Mouse (Mus musculus) CH12.LX (cell line): ENCODE data around the gene Snx9. TPM values are rescaled to one million over a fixed set of nuclear protein-coding genes. Genes with fewer than 3 reads are reported as not detected.

Experiments
- DNase-seq: peaks from one replicate; pipeline ENCODE4 v3.0.0-alpha.2; 2013; ENCODE audit errors: extremely low read depth
- H3K27ac ChIP-seq: 2 replicates; pipeline ENCODE4 v1.5.1; 2012; ENCODE audit warnings: low read depth, mild to moderate bottlenecking, control low read depth, moderate library complexity; ENCODE audit not compliant: insufficient read depth
- H3K27me3 ChIP-seq: replicated peaks from 2 replicates; pipeline ENCODE3; 2012; ENCODE audit warnings: inconsistent platforms
- H3K36me3 ChIP-seq, 2 experiments: replicated peaks in 1 of 2; 2 replicates each; pipeline versions ENCODE3 to v1.6.1; 2012; ENCODE audit warnings: inconsistent platforms in 1 of 2, low read length in 1 of 2, mild to moderate bottlenecking in 1 of 2, mixed read lengths in 1 of 2, moderate library complexity in 1 of 2; ENCODE audit not compliant: control insufficient read depth in 1 of 2, insufficient read depth in 1 of 2
- H3K4me1 ChIP-seq, 2 experiments: 2 replicates each; pipeline ENCODE4 v1.6.1; 2012; ENCODE audit warnings: inconsistent platforms in 1 of 2, moderate library complexity in 1 of 2; ENCODE audit not compliant: insufficient read depth in 2 of 2, control insufficient read depth in 1 of 2
- H3K4me2 ChIP-seq: 2 replicates; pipeline ENCODE4 v1.6.1; 2012; ENCODE audit warnings: low read depth, mild to moderate bottlenecking, control low read depth; ENCODE audit not compliant: poor library complexity, insufficient read depth, severe bottlenecking
- H3K4me3 ChIP-seq, 3 experiments: fragments of 150-350 bp in 1 of 3; sonication (generic) in 1 of 3; replicated peaks in 1 of 3; 2 replicates each; pipeline versions ENCODE3 to v1.5.1; 2011 to 2012; ENCODE audit warnings: low read depth in 2 of 3, low read length in 2 of 3, mild to moderate bottlenecking in 2 of 3, moderate library complexity in 2 of 3, control low read depth in 1 of 3, improper control_type of control experiment in 1 of 3, inconsistent platforms in 1 of 3, mixed read lengths in 1 of 3; ENCODE audit not compliant: poor library complexity in 1 of 3
- H3K79me2 ChIP-seq: replicated peaks from 2 replicates; pipeline ENCODE4 v1.6.1; 2012; ENCODE audit warnings: mild to moderate bottlenecking, moderate library complexity; ENCODE audit not compliant: control insufficient read depth, poor library complexity, insufficient read depth, severe bottlenecking; ENCODE audit errors: extremely low read depth
- H3K9ac ChIP-seq: 2 replicates; pipeline ENCODE4 v1.6.1; 2012; ENCODE audit warnings: low read depth, mild to moderate bottlenecking, control low read depth, moderate library complexity; ENCODE audit not compliant: insufficient read depth
- H3K9me3 ChIP-seq: replicated peaks from 2 replicates; pipeline ENCODE3; 2012; ENCODE audit warnings: low read length, inconsistent platforms, mixed read lengths
- BHLHE40 ChIP-seq: IDR thresholded peaks from 2 replicates; pipeline ENCODE4 v1.6.1; 2011; ENCODE audit warnings: mild to moderate bottlenecking, low read depth, low read length, improper control_type of control experiment
- CHD1 ChIP-seq: IDR thresholded peaks from 2 replicates; pipeline ENCODE4 v1.6.1; 2012; ENCODE audit warnings: low read depth, low read length, improper control_type of control experiment, inconsistent platforms
- CHD2 ChIP-seq: IDR thresholded peaks from 2 replicates; pipeline ENCODE4 v1.6.1; 2011; ENCODE audit warnings: low read length, improper control_type of control experiment
- CTCF ChIP-seq, 2 experiments: IDR thresholded peaks in 1 of 2; conservative IDR thresholded peaks in 1 of 2; 2 replicates each; pipeline ENCODE4 v1.5.1; 2011 to 2012; ENCODE audit warnings: low read depth in 2 of 2, low read length in 2 of 2, improper control_type of control experiment in 1 of 2, inconsistent platforms in 1 of 2, mild to moderate bottlenecking in 1 of 2, moderate library complexity in 1 of 2
- EP300 ChIP-seq: IDR thresholded peaks from 2 replicates; pipeline ENCODE4 v1.6.1; 2011; ENCODE audit warnings: low read length, improper control_type of control experiment
- ETS1 ChIP-seq: conservative IDR thresholded peaks from 2 replicates; pipeline ENCODE4 v1.6.1; 2012; ENCODE audit warnings: low read depth, mild to moderate bottlenecking, inconsistent platforms, low read length, improper control_type of control experiment, moderate library complexity
- GABPA ChIP-seq: IDR thresholded peaks from 2 replicates; pipeline ENCODE4 v1.6.1; 2012; ENCODE audit warnings: low read depth, low read length, improper control_type of control experiment, inconsistent platforms; ENCODE audit not compliant: insufficient replicate concordance
- IRF4 ChIP-seq: IDR thresholded peaks from 2 replicates; pipeline ENCODE4 v1.6.1; 2014; ENCODE audit warnings: low read depth, mild to moderate bottlenecking, inconsistent platforms, low read length, improper control_type of control experiment
- JUND ChIP-seq: conservative IDR thresholded peaks from 2 replicates; pipeline ENCODE4 v1.6.1; 2011; ENCODE audit warnings: low read depth, low read length, improper control_type of control experiment
- MAFK ChIP-seq: IDR thresholded peaks from 2 replicates; pipeline ENCODE4 v1.6.1; 2011; ENCODE audit warnings: low read length, improper control_type of control experiment; ENCODE audit not compliant: insufficient replicate concordance
- MAX ChIP-seq: IDR thresholded peaks from 2 replicates; pipeline ENCODE4 v1.6.1; 2011; ENCODE audit warnings: low read length, improper control_type of control experiment
- MAZ ChIP-seq: IDR thresholded peaks from 2 replicates; pipeline ENCODE4 v1.6.1; 2012; ENCODE audit warnings: low read depth, mild to moderate bottlenecking, inconsistent platforms, low read length, improper control_type of control experiment, moderate library complexity
- MEF2A ChIP-seq: IDR thresholded peaks from 2 replicates; pipeline ENCODE4 v1.6.1; 2014; ENCODE audit warnings: low read depth, mild to moderate bottlenecking, inconsistent platforms, low read length, improper control_type of control experiment, borderline replicate concordance
- MXI1 ChIP-seq: IDR thresholded peaks from 2 replicates; pipeline ENCODE4 v1.6.1; 2011; ENCODE audit warnings: mild to moderate bottlenecking, low read depth, low read length, improper control_type of control experiment
- MYC ChIP-seq: IDR thresholded peaks from 2 replicates; pipeline ENCODE4 v1.6.1; 2011; ENCODE audit warnings: low read depth, mild to moderate bottlenecking, improper control_type of control experiment, low read length
- NELFE ChIP-seq: IDR thresholded peaks from 2 replicates; pipeline ENCODE4 v1.6.1; 2011; ENCODE audit warnings: low read depth, low read length, improper control_type of control experiment
- NRF1 ChIP-seq: IDR thresholded peaks from 2 replicates; pipeline ENCODE4 v1.6.1; 2014; ENCODE audit warnings: low read depth, mild to moderate bottlenecking, inconsistent platforms, low read length, improper control_type of control experiment, moderate library complexity
- PAX5 ChIP-seq: IDR thresholded peaks from 2 replicates; pipeline ENCODE4 v1.6.1; 2012; ENCODE audit warnings: low read length, inconsistent platforms, mixed read lengths
- POLR2A ChIP-seq: IDR thresholded peaks from 2 replicates; pipeline ENCODE4 v1.6.1; 2011; ENCODE audit warnings: low read depth, mild to moderate bottlenecking, improper control_type of control experiment, low read length
- POLR2AphosphoS2 ChIP-seq: IDR thresholded peaks from 2 replicates; pipeline ENCODE4 v1.6.1; 2011; ENCODE audit warnings: low read depth, low read length, improper control_type of control experiment
- RAD21 ChIP-seq: IDR thresholded peaks from 2 replicates; pipeline ENCODE4 v1.6.1; 2011; ENCODE audit warnings: low read depth, mild to moderate bottlenecking, low read length, improper control_type of control experiment, moderate library complexity
- RCOR1 ChIP-seq: conservative IDR thresholded peaks from 2 replicates; pipeline ENCODE4 v1.6.1; 2012; ENCODE audit warnings: low read depth, mild to moderate bottlenecking, inconsistent platforms, low read length, improper control_type of control experiment
- SIN3A ChIP-seq: IDR thresholded peaks from 2 replicates; pipeline ENCODE4 v1.6.1; 2012; ENCODE audit warnings: low read length, improper control_type of control experiment, inconsistent platforms
- TBP ChIP-seq: conservative IDR thresholded peaks from 2 replicates; pipeline ENCODE4 v1.6.1; 2011; ENCODE audit warnings: low read depth, low read length, improper control_type of control experiment
- TCF12 ChIP-seq: IDR thresholded peaks from 2 replicates; pipeline ENCODE4 v1.6.1; 2014; ENCODE audit warnings: low read depth, mild to moderate bottlenecking, inconsistent platforms, low read length, improper control_type of control experiment
- UBTF ChIP-seq: IDR thresholded peaks from 2 replicates; pipeline ENCODE4 v1.6.1; 2012; ENCODE audit warnings: low read depth, mild to moderate bottlenecking, inconsistent platforms, low read length, improper control_type of control experiment, moderate library complexity
- USF1 ChIP-seq: IDR thresholded peaks from 2 replicates; pipeline ENCODE4 v1.6.1; 2014; ENCODE audit warnings: low read depth, mild to moderate bottlenecking, inconsistent platforms, low read length, improper control_type of control experiment
- ZMIZ1 ChIP-seq: IDR thresholded peaks from 2 replicates; pipeline ENCODE4 v1.6.1; 2012; ENCODE audit warnings: low read depth, mild to moderate bottlenecking, inconsistent platforms, low read length, improper control_type of control experiment
- ZNF384 ChIP-seq: IDR thresholded peaks from 2 replicates; pipeline ENCODE4 v1.6.1; 2012; ENCODE audit warnings: low read depth, low read length, improper control_type of control experiment, inconsistent platforms
- dilution Hi-C: fragments of 300-500 bp; cut with MboI; formaldehyde crosslinking; loops from 2 replicates; pipeline ENCODE4 v1.14.3; 2020; ENCODE audit warnings: low sequenced_read_pairs; ENCODE audit not compliant: extremely low pct_unique_long_range_greater_than_20kb, extremely low pct_ligation_motif_present
- in situ Hi-C: fragments of 300-500 bp; cut with MboI; formaldehyde crosslinking; loops from 3 replicates; pipeline ENCODE4 v1.14.3; 2019; ENCODE audit warnings: low sequenced_read_pairs, low pct_ligation_motif_present, low pct_unique_long_range_greater_than_20kb, mixed read lengths
- polyA plus RNA-seq: library from polyadenylated mRNA; unstranded; fragments of >175 nt; gene quantifications from 2 replicates; pipeline ENCODE4 v1.2.1, GENCODE M21; 2012; ENCODE audit warnings: low read depth; ENCODE audit not compliant: insufficient read length
- total RNA-seq, 2 experiments: library from RNA; depleted of rRNA; stranded (reverse); fragments of 300-350 nt in 1 of 2; fragments of >200 nt in 1 of 2; gene quantifications; 2 replicates each; pipeline ENCODE4 v1.2.3; 2012 to 2014

Snx9 gene
- total and polyA plus RNA-seq, 3 experiments: 16.3 to 26.3 (median 17.1) TPM

GRCm38 (mm10) chr17:5973536-5973935 lies 132.4 kb downstream of the Snx9 start:
- Histone ChIP-seq H3K9ac (no peak overlapping the region), H3K9me3 (no peaks in the 10 kb centered on the region), H3K79me2 (no peaks in the 10 kb centered on the region), H3K36me3 (peaks cover 0 to 3% of the 10 kb centered on the region in 2 experiments), H3K4me2 (no peak overlapping the region), H3K4me1 (peaks cover 11 to 53% of the 10 kb centered on the region in 2 experiments), H3K27ac (no peak overlapping the region), H3K4me3 (no peak overlapping the region), H3K27me3 (no peaks in the 10 kb centered on the region)
- no peak for DNase-seq
- TF ChIP-seq ETS1 (peak; percentile 16; the same call in 1 of the 2 replicates), ZNF384 (peak; percentile 87), MEF2A (peak; percentile 43; the same call in 1 of the 2 replicates), MAX (no peak)
- dilution Hi-C loops: no loop called here
- in situ Hi-C loops: no loop called here

DNA sequence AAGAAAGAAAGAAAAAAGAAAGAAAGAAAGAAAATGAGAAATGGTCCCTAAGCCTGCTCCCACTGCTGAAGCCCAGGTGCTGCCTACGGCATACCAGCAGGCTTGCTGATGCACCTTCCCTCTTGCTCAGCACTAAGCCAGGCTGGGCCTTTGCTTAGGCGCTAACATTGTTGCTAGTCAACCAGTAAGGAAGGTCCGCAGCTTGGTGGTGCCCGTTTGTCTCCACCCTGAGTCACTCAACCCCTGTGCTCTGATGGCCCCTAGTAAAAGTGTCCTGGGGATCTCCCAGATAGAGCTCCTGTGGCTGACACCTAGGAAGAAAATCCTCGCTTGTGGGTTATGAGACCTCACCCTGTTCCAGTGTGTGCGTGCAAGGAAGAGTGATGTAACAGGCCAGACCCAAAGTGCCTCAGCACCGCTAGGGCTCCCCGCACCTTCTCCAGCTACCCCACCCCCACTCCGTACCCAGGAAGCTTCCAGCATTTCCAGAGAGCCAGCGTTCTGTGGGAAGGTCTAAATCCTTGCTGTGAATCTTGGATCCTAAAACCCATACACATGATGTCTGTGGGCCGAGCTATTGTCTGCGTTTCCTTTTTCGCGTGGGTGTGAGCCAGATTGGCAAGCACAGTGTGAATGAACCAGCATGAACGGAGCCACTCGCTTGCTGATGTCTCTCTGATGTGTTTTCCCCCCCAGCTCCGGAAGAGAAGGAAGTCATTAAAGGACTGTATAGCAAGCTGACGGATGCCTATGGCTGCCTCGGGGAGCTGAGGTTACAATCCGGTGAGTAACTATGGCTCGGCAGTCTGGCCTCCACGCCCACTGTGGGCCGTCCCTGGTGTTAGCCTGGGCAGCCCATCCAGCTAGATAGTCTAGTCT lies 134.2 kb downstream of the Snx9 start:
- Histone ChIP-seq H3K4me3 (peak overlapping the region; percentile 48 to 66 (median 63)), H3K9me3 (no peaks in the 10 kb centered on the region), H3K36me3 (peaks cover 0 to 11% of the 10 kb centered on the region in 2 experiments), H3K27me3 (no peaks in the 10 kb centered on the region), H3K4me2 (peak overlapping the region; percentile 8; the same call in 1 of the 2 replicates)
- DNase-seq: peak; percentile 65
- no peak for TF ChIP-seq PAX5
- no peak for TF ChIP-seq ZNF384
- peak; percentile 50; the same call in 1 of the 2 replicates for TF ChIP-seq SIN3A
- TF ChIP-seq RCOR1: no peak
- 0 out of 2 replicates have a peak, but pooled peaks have one; percentile 31 for TF ChIP-seq MXI1
- 0 out of 2 replicates have a peak, but pooled peaks have one; percentile 18 for TF ChIP-seq EP300
- no peak for TF ChIP-seq CHD1
- TF ChIP-seq TBP: no peak
- TF ChIP-seq BHLHE40: peak; percentile 57
- no peak for TF ChIP-seq NRF1
- 0 out of 2 replicates have a peak, but pooled peaks have one; percentile 15 for TF ChIP-seq IRF4
- no peak for TF ChIP-seq MYC
- no peak for TF ChIP-seq CTCF (conservative IDR thresholded peaks at IDR 0.05 in 1 of 2, IDR thresholded peaks at IDR 0.05 in 1 of 2; ENCODE audit: low read depth in 2 of 2, low read length in 2 of 2)
- TF ChIP-seq GABPA: no peak
- TF ChIP-seq POLR2A: 0 out of 2 replicates have a peak, but pooled peaks have one; percentile 12
- no peak for TF ChIP-seq POLR2AphosphoS2
- no peak for TF ChIP-seq USF1
- no peak for TF ChIP-seq MAFK
- peak; percentile 53 for TF ChIP-seq ETS1
- 0 out of 2 replicates have a peak, but pooled peaks have one; percentile 4 for TF ChIP-seq UBTF
- TF ChIP-seq RAD21: no peak
- TF ChIP-seq TCF12: peak; percentile 48; the same call in 1 of the 2 replicates
- TF ChIP-seq CHD2: no peak
- TF ChIP-seq ZMIZ1: no peak
- no peak for TF ChIP-seq JUND
- no peak for TF ChIP-seq MAX
- no peak for TF ChIP-seq NELFE
- TF ChIP-seq MAZ: no peak
- TF ChIP-seq, all 38 proteins: peak for 9
- Histone ChIP-seq H3K4me1 (peaks cover 4 to 47% of the 10 kb centered on the region in 2 experiments; a peak in 3 of 4 replicates), H3K79me2 (no peaks in the 10 kb centered on the region), H3K27ac (peak overlapping the region; percentile 73), H3K9ac (peak overlapping the region; percentile 36; the same call in 1 of the 2 replicates)
- dilution Hi-C loops: no loop called here
- in situ Hi-C loops: loop anchor here (5.0 kb wide), 2 partner anchors 33 to 37 kb away; partner anchors contain the start of gene Synj2
